Mouse (Mus musculus) liver, adult (tissue): Measurements from ENCODE around the gene Bbs1.

Experiments used
- GATA4 ChIP-seq: IDR thresholded peaks from 2 replicates; pipeline ENCODE4 v1.6.1; 2014; ENCODE audit warnings: mild to moderate bottlenecking, low read length; ENCODE audit not compliant: insufficient replicate concordance

The Bbs1 gene

GRCm38 (mm10) chr19:4905979-4906794 lies at the start of gene Bbs1:
Bbs1 (minus strand) TSS chr19:4906628.
- TF ChIP-seq GATA4: no peak

- no peak for TF ChIP-seq GATA4
Observed at GRCm38 (mm10) chr19:4945540-4945939, 39.1 kb upstream of the Bbs1 start.

DNA sequence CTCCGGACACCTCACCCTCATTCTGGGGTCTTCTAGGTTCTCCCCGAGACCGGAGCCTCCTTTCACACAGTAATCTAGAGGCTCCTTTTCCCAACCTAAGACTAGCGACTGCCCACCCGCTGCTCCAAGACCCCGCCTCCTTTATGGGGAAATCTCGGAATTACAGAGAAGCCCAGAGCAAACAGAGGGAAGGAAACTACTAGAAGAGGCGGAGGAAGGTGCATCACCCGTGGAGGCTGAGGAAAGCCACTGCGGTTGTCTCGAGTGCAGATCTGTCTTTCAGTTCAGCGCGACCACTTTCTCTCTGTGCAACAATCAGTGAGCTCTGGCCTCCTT lies 36.8 kb upstream of the Bbs1 start:
- no peak for TF ChIP-seq GATA4

DNA sequence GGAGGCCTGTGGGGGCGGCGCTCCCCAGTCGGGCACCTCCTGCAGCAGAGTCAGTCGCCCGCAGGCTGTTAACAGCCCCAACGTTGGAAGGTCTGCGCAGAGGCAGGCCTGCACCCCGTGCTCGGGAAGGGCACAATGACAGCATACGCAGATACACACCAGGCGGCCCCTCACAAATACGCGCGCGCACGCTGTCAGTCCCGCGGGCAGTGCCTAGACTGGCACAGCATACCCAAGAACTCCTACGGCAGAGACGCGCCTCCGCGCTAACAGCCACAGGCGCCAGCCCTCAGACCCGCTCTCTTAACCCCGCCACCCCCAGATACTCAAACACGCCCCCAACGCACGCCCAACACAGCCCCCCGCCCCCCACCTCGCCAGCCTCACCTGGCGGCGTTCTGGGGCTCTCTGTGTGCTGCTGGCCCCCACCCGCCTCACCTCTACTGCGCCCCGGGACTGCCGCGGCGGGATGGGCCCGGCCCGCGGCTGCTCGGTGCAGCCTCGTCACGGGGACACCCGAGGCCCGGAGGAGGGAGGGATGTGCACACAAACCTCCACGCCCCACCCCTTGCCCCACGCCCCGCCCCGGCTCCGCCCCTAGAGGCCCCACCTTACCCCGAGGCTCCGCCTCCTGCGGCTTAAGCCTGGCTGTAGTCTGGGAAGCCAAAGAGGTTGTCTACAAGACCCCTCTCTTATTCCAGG lies 36.3 kb upstream of the Bbs1 start, which contains the start of gene Peli3:
Gene Peli3, minus strand, starts transcription at position 577 of the 702 bp plus-strand sequence.
- TF ChIP-seq GATA4: no peak

DNA sequence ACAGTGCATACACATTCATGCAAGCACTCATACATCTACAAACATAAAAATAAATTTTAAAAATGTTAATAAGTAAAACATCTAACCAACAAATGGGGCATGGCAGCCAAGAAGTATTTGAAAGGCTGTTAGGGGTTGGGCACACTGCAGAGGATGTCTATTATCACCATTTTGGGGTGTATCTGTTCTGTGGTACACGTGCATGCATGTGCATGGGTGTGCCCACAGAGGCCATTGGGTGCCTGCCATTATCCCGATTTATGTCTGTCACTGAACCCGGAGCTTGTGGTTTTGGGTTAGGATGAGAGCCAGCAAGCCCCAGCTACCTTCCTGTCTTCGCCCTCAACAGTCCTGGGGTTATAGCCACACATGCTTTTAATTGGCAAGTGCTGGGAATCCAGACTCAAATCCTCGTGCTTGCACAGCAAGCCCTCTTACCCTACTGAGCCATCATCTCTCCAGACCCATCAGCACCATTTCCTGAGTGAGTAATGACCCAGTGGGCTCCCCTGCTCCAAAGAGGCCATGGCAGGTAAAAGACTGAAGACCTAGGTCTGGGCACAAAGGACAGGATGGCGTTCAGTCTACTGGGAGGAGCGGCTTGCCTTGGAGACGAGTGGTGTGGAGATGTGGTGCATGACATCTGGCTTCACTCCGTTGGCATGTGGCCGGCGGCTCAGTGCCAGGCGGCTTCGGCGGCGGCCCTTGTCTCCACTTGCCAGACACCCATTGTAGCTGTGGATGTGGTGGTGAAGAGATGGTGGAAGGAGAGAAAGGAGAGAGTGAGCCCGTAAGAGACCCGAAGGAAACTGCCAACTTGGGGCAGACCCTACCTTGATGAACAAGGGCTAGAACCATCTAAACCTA lies 31.2 kb upstream of the Bbs1 start:
- no peak for TF ChIP-seq GATA4

GRCm38 (mm10) chr19:4936896-4937295 lies 30.5 kb upstream of the Bbs1 start:
- no peak for TF ChIP-seq GATA4

- no peak for TF ChIP-seq GATA4
Observed at GRCm38 (mm10) chr19:4928781-4929180, 22.4 kb upstream of the Bbs1 start.

DNA sequence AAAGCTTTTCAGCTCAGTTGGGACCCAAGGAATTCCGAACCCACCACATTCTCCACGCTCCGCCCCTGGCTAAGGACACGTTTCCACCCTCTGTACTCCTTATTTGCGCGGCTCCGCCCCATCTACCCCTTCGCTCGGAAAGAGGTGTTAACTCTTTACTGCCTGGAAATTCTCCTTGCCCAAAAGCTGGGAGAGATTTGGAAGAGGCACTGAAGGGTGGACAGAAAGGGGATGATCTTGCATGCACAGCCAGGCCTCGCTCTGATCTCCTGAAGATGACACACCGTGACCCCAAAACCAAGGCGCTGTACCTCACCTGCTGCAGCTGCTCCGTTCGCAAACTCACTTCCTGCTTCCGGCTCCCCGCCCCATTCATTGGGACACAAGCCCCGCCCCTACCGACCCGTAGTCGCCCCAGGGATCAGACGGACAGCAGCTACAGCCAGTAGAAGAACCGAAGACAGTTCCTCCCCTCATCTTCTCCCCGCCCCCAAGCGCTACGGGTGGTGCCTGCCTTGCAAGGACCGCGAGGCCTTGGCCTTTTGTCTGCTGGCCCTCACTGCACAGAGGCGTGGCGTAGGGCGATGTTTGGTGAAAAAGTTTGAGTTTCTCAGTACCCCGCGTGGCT lies 21.6 kb upstream of the Bbs1 start, which contains the start of gene Dpp3:
Gene Dpp3, minus strand, starts transcription at position 384 of the 628 bp plus-strand sequence.
- TF ChIP-seq GATA4: no peak

DNA sequence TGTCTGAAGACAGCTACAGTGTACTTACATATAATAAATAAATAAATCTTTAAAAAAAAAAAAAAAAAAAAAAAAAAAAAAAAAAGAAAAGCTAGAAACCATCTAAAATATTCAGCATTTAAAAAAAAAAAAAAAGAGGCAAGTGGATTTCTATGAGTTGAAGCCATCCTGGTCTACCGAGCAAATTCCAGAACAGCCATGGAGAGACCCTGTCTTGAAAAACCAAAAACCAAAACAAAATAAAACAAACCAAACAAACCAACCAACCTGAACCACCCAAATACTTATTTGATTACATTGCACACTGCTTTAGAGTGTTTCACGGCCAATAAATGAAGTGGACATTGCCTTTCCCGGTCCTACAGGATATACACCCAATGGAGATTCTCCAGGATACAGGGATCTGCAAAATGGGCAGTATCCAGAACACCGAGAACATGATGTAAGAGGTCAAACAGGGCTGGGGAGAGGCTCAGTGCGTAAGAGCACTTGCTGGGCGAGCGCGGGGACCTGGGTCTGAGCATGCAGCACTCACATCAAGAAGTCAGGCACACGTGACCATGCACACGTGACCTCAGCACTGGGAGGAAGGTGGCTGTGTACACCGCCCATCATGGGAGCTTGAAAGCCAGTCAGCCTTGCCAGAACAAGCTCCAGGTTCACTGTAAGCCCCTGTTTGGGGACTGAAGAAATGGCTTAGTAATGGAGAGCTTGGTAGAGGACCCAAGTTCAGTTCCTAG lies 18.9 kb upstream of the Bbs1 start:
- TF ChIP-seq GATA4: no peak

GRCm38 (mm10) chr19:4919652-4920051 lies 13.2 kb upstream of the Bbs1 start:
- TF ChIP-seq GATA4: no peak

GRCm38 (mm10) chr19:4916827-4917226 lies 10.4 kb upstream of the Bbs1 start:
- no peak for TF ChIP-seq GATA4

GRCm38 (mm10) chr19:4915924-4916603 lies 9.6 kb upstream of the Bbs1 start:
- TF ChIP-seq GATA4: no peak

DNA sequence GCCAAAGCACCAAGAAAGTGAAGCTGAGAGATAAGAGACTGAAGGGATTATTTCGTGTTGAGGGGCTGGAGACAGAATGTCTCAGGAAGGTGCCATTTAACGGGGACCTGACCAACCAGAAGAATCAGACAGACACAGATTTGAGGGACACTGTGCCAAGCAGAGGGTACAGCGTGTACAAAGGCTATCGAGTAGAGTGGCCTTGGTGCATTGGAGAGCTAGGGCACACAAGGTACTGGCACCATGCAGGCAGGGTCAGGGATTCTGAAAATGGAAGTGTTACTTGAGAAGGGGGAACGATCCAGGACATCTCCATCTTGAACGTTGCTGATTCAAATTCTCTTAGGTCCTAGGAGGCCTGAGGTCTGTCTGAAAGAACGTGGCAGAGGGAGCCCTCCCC lies 2.9 kb upstream of the Bbs1 start:
- no peak for TF ChIP-seq GATA4

DNA sequence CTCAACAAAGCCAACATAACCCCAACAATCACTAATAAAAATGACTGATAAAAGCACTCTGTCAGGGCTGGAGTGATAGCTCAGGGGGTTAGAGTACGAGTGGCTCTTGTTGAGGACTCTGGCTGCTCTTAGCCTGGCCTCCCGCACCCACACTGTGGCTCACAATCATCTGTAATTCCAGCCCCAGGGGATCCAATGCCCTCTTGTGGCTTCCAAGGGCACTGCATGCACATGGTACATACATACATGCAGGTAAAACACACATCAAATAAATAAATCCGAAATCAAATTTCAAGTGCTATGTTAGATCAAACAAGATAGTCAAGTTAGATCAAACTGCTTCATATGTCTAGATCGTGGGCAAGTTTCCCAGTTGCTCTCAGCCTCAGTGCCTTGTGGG lies 1.7 kb upstream of the Bbs1 start:
- no peak for TF ChIP-seq GATA4
